Mouse (Mus musculus): Measurements from ENCODE around the gene Rbm20.

- TF ChIP-seq POLR2A (IDR thresholded peaks at IDR 0.05; ENCODE audit: borderline replicate concordance, extremely low read depth, low read depth, low read length), result no peak
- no peak for TF ChIP-seq CTCF (IDR thresholded peaks at IDR 0.05; ENCODE audit: insufficient read depth, low read length)
Observed at GRCm38 (mm10) chr19:53801380-53801779, 124.3 kb downstream of the Rbm20 start.

Measured in lung, adult 2 months (tissue).